Mouse (Mus musculus) MEL (cell line): ENCODE results near the gene Lbx2.

Source experiments
- CHD1 ChIP-seq: IDR thresholded peaks from 2 replicates; pipeline ENCODE4 v1.6.1; 2012; ENCODE audit warnings: low read depth, mild to moderate bottlenecking, inconsistent platforms, low read length, improper control_type of control experiment
- CTCF ChIP-seq, 3 experiments: IDR thresholded peaks in 2 of 3; conservative IDR thresholded peaks in 1 of 3; 2 replicates each; pipeline ENCODE4 v1.5.1; 2011 to 2012; ENCODE audit warnings: low read length in 3 of 3, low read depth in 2 of 3, mild to moderate bottlenecking in 2 of 3, improper control_type of control experiment in 1 of 3, inconsistent platforms in 1 of 3, mixed read lengths in 1 of 3, moderate library complexity in 1 of 3; ENCODE audit not compliant: control insufficient read depth in 1 of 3, insufficient read depth in 1 of 3, poor library complexity in 1 of 3, severe bottlenecking in 1 of 3
- GATA1 ChIP-seq: IDR thresholded peaks from 2 replicates; pipeline ENCODE4 v1.6.1; 2011; ENCODE audit warnings: low read depth, low read length, improper control_type of control experiment
- KAT2A ChIP-seq: conservative IDR thresholded peaks from 2 replicates; pipeline ENCODE4 v1.6.1; 2012; ENCODE audit warnings: low read depth, low read length, improper control_type of control experiment, inconsistent platforms
- MAZ ChIP-seq: IDR thresholded peaks from 2 replicates; pipeline ENCODE4 v1.6.1; 2012; ENCODE audit warnings: low read depth, mild to moderate bottlenecking, inconsistent platforms, low read length, improper control_type of control experiment
- MYC ChIP-seq: IDR thresholded peaks from 2 replicates; pipeline ENCODE4 v1.6.1; 2011; ENCODE audit warnings: low read depth, mild to moderate bottlenecking, low read length, improper control_type of control experiment, moderate library complexity
- POLR2A ChIP-seq, 2 experiments: IDR thresholded peaks; 2 replicates each; pipeline ENCODE4 v1.6.1; 2011 to 2012; ENCODE audit warnings: low read length in 2 of 2, mild to moderate bottlenecking in 2 of 2, control low read depth in 1 of 2, improper control_type of control experiment in 1 of 2, low read depth in 1 of 2, moderate library complexity in 1 of 2; ENCODE audit not compliant: control insufficient read depth in 1 of 2, insufficient read depth in 1 of 2, poor library complexity in 1 of 2
- POLR2AphosphoS2 ChIP-seq: IDR thresholded peaks from 2 replicates; pipeline ENCODE4 v1.6.1; 2011; ENCODE audit warnings: low read length, improper control_type of control experiment
- RCOR1 ChIP-seq: IDR thresholded peaks from 2 replicates; pipeline ENCODE4 v1.6.1; 2012; ENCODE audit warnings: low read depth, mild to moderate bottlenecking, inconsistent platforms, low read length, improper control_type of control experiment
- SMC3 ChIP-seq: IDR thresholded peaks from 2 replicates; pipeline ENCODE4 v1.6.1; 2011; ENCODE audit warnings: low read depth, low read length, improper control_type of control experiment
- TBP ChIP-seq: IDR thresholded peaks from 2 replicates; pipeline ENCODE4 v1.8.0; 2011; ENCODE audit warnings: low read depth, low read length, improper control_type of control experiment

GRCm38 (mm10) chr6:83115682-83116372, 29.7 kb downstream of the Lbx2 start:
- TF ChIP-seq CTCF (IDR thresholded peaks at IDR 0.05 in 2 of 3, conservative IDR thresholded peaks at IDR 0.05 in 1 of 3; ENCODE audit: control insufficient read depth in 1 of 3, insufficient read depth in 1 of 3, low read depth in 2 of 3, low read length in 3 of 3, poor library complexity in 1 of 3, severe bottlenecking in 1 of 3) (no peak), TBP (no peak), CHD1 (no peak), KAT2A (no peak), RCOR1 (no peak), SMC3 (no peak), POLR2AphosphoS2 (no peak), POLR2A (IDR thresholded peaks at IDR 0.05; ENCODE audit: control insufficient read depth in 1 of 2, insufficient read depth in 1 of 2, low read depth in 1 of 2, low read length in 2 of 2, poor library complexity in 1 of 2) (no peak), MAZ (no peak), GATA1 (no peak), MYC (peak; percentile 63; the same call in 1 of the 2 replicates)
